Mouse (Mus musculus) C3H10T1/2 (cell line): ENCODE measurements around the gene Atad5. TPM values are rescaled to one million over a fixed set of nuclear protein-coding genes. Genes with fewer than 3 reads are reported as not detected.

Source experiments
- polyA plus RNA-seq, 2 experiments: library from polyadenylated mRNA; unstranded; fragments of >200 nt; fragmentation: generic; extraction: Trizol; gene quantifications; one replicate each; pipeline ENCODE4 v1.2.1; 2012; ENCODE audit warnings: missing spikeins in 2 of 2

Gene Atad5
- polyA plus RNA-seq, result under 1 TPM; 0.20 to 0.52 TPM

GRCm38 (mm10) chr11:80088917-80089816 is at the start of gene Atad5:
TSS of gene Atad5 (plus strand) at chr11:80089400.

DNA sequence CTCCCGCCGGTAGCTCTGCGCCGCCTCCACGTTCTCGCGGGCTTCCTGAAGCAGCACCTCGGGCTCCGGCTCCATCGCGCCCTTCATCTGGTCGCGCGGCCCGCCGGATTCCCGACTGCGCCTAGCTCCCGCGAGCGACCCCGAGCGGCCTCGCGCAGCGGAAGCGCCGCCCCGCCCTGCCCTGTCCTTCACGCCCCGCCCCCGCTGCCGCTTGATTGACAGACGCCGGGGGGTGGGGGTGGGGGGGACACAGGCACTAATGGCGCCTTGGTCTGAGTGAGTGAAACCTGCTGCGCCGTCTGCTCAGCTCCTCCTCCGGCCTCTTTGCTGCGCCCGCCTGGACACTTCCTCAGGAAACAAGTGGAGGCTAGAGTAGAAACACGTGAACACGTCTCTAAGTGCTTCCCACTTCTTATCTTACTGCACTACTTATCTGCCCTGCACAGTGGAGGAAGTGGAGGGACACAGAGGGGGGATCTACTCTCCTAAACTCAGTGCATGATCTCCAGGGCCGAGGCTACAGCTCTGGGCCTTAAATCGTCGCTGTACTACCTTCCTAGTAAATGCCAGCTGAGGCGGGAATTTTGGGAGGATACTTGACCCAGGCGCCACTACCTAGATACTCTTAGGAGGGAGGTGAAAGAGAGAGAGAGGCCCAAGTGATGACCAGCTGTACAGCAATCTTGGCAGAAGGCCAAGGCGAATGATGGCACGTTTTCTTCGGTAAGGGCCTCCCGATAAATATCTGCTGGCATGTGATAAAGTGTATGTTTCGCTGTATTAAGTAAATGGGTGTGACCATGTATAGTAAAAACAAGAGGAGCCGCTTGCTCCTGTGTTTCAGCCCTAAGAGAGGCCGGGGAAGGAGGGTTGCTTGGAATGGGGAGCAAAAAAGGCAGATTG is 8.1 kb upstream of the Atad5 start, which contains the start of gene Crlf3:
Gene Crlf3 (minus strand): TSS at position 166 of the 903 bp plus-strand sequence.

DNA sequence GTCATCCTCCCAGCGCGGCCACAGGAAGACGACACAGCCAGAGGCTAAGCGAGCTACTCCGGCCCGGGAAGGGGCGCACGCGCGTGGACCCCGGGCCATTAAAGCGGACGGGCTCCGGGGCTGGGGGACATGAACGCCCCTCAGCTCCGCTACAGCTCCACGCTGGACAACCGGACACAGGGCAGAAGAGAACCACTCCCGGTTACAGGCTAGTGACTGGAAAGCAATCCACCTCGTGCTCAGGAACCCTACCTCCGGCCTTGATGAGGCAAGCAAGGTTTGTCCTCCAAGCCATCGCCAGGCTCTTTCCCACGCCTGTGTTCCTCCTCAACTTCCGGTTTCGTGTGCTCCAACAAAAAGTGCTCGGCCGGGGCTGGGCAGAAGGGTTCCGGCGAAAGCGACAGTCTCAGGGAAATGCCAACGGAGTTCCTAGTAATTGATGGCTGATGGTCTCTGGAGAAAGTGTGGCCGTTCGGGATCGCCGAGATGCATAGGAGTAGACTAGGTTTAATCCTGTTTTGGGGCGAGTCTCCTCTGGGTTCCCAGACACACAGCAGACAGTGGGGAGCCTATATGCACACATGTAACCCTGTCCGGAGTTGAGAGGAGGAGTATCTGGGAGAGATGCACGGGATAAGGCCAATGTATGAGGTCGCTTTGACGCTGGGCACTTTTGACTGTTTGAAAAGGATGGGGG is 52.8 kb downstream of the Atad5 start, which contains the start of gene Tefm:
Gene Tefm (minus strand): TSS at position 351 of the 697 bp plus-strand sequence.

GRCm38 (mm10) chr11:80153857-80154495 is 64.8 kb downstream of the Atad5 start, which contains the start of gene Adap2:
TSS of gene Adap2 (plus strand) at chr11:80154105.

GRCm38 (mm10) chr11:80183705-80184255 is 94.6 kb downstream of the Atad5 start, which contains the start of gene Rnf135:
TSS of gene Rnf135 (plus strand) at chr11:80183851.

Other genes starting within 250 kb of the Atad5 start
- 10 to 100 TPM in 1 of 2 experiments, 1 to 10 TPM in 1; 4.9 to 18.8 TPM for gene Utp6, start 127.0 kb upstream of the Atad5 start, polyA plus RNA-seq
- gene Suz12, start 96.3 kb upstream of the Atad5 start, polyA plus RNA-seq, result 1 to 10 TPM in 1 of 2 experiments, under 1 TPM in 1; 0.63 to 3.8 TPM
- gene Crlf3, start 8.4 kb upstream of the Atad5 start, polyA plus RNA-seq, result 10 to 100 TPM in 1 of 2 experiments, 1 to 10 TPM in 1; 4.0 to 14.5 TPM
- 1 to 10 TPM; 1.2 to 9.9 TPM for gene Tefm, start 52.8 kb downstream of the Atad5 start, polyA plus RNA-seq
- not detected for gene Adap2, start 64.7 kb downstream of the Atad5 start, polyA plus RNA-seq
- 10 to 100 TPM in 1 of 2 experiments, 1 to 10 TPM in 1; 4.9 to 19.1 TPM for gene Rnf135, start 94.5 kb downstream of the Atad5 start, polyA plus RNA-seq
- gene Rhot1, start 119.6 kb downstream of the Atad5 start, polyA plus RNA-seq, result 10 to 100 TPM in 1 of 2 experiments, 1 to 10 TPM in 1; 2.0 to 17.1 TPM
- 1 to 10 TPM in 1 of 2 experiments, under 1 TPM in 1; 0.27 to 4.2 TPM for gene Rhbdl3, start 211.5 kb downstream of the Atad5 start, polyA plus RNA-seq